In the genomic region with DNA sequence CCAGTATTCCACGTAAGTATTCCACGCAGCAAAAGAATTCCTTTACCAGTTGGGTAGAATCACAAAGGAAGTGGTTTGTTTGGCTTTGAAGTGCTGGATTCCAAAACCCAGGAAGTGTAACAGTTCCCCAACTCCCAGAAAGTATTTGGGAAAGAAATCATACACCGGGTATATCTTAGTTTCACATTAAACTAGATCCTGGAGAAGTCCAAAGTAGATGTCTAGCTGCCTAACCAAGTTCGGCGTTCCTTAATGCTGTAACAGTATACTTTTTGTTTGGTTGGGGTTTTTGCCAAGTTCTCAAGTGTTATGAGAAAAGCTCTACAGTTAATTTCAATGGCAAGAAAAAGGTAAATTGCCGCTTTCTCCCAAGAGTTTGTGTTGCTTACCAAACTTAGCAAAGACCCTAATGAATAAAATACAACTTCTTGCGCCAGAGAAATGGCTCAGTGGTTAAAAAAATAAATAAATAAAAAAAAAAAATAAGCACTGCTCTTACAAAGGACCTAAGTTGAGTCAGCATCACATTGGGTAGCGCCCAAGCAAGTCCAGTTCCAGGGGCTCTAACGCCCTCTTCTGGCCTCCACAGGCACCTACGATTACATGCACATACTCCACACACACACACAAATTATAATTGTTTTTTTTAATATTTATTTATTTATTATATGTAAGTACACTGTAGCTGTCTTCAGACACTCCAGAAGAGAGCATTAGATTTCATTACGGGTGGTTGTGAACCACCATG, we compare ENCODE assay signal across 8 mouse cellular contexts. TPM values are rescaled to one million over a fixed set of nuclear protein-coding genes. Genes with fewer than 3 reads are reported as not detected.
DNase-seq lines count a peak whose midpoint lies in the region; ATAC-seq and TF ChIP-seq lines count a peak whose summit lies in the region.

No protein-coding gene starts in this region.

- no peaks in the 10 kb centered on the region for H3K4me1 ChIP-seq in brown adipose tissue, adult 24 weeks (ENCODE audit: control insufficient read depth, insufficient read depth, insufficient read length, low read length)
- peaks cover 24% of the 10 kb centered on the region for H3K4me1 ChIP-seq in heart, embryonic 13.5 days
- peaks cover 12% of the 10 kb centered on the region for H3K4me1 ChIP-seq in midbrain, embryonic 12.5 days

- no peak for DNase-seq in left cerebral cortex, adult 2 months (ENCODE audit: extremely low spot score in 1 of 2, low spot score in 2 of 2)
- no peak for DNase-seq in left cerebral cortex, adult 18-20 months (ENCODE audit: low spot score in 2 of 2)
- DNase-seq in kidney, postnatal 4 days = peak; percentile 36 to 54
- DNase-seq in right cerebral cortex, adult 18-20 months = no peak
- DNase-seq in left cerebral cortex, postnatal 25 days (ENCODE audit: low spot score in 2 of 2) = no peak

- intact Hi-C loops in left cerebral cortex, adult 2 months (cut with DNase I) = loop anchor here (5.0 kb wide), 1 partner anchor 274 kb away; no protein-coding TSS in a partner anchor
- intact Hi-C loops in left cerebral cortex, postnatal 25 days (cut with DNase I) = no loop called here

- H3K4me2 ChIP-seq in heart, embryonic 13.5 days = peak overlapping the region; percentile 85
- H3K4me2 ChIP-seq in midbrain, embryonic 12.5 days (replicated peaks) = peak overlapping the region; percentile 73

- no peak for ATAC-seq in heart, embryonic 13.5 days (ENCODE audit: extremely low read depth, insufficient number of reproducible peaks, low FRiP score, low TSS enrichment)
- no peak for ATAC-seq in midbrain, embryonic 12.5 days (ENCODE audit: low FRiP score, low read depth)

- no peaks in the 10 kb centered on the region for H3K27me3 ChIP-seq in heart, embryonic 13.5 days (replicated peaks)
- no peaks in the 10 kb centered on the region for H3K27me3 ChIP-seq in midbrain, embryonic 12.5 days

- peak; percentile 38 for TF ChIP-seq CTCF in left cerebral cortex, adult 2 months (IDR thresholded peaks at IDR 0.05)

- WGBS in heart, embryonic 13.5 days = 41% methylated on average over 11 of the region's 11 CpGs
- 53% methylated on average over 11 of the region's 11 CpGs for WGBS in midbrain, embryonic 12.5 days

- peak overlapping the region; percentile 98 for H3K27ac ChIP-seq in left cerebral cortex, adult 2 months
- peak overlapping the region; percentile 80 for H3K27ac ChIP-seq in brown adipose tissue, adult 24 weeks (replicated peaks; ENCODE audit: low read depth, low read length)
- peak overlapping the region; percentile 99 for H3K27ac ChIP-seq in heart, embryonic 13.5 days (replicated peaks)
- H3K27ac ChIP-seq in midbrain, embryonic 12.5 days (replicated peaks) = peak overlapping the region; percentile 96

- no peaks in the 10 kb centered on the region for H3K9me3 ChIP-seq in heart, embryonic 13.5 days
- H3K9me3 ChIP-seq in midbrain, embryonic 12.5 days = no peaks in the 10 kb centered on the region

- peak overlapping the region; percentile 88 for H3K4me3 ChIP-seq in left cerebral cortex, adult 2 months
- H3K4me3 ChIP-seq in brown adipose tissue, adult 24 weeks (ENCODE audit: insufficient read depth, low read depth, low read length) = peak overlapping the region; percentile 77
- H3K4me3 ChIP-seq in heart, embryonic 13.5 days = peak overlapping the region; percentile 89
- H3K4me3 ChIP-seq in midbrain, embryonic 12.5 days = peak overlapping the region; percentile 96

- peak overlapping the region; percentile 97 for H3K9ac ChIP-seq in heart, embryonic 13.5 days
- no peak overlapping the region for H3K9ac ChIP-seq in midbrain, embryonic 12.5 days (replicated peaks)

- H3K36me3 ChIP-seq in heart, embryonic 13.5 days = peaks cover 28% of the 10 kb centered on the region
- H3K36me3 ChIP-seq in midbrain, embryonic 12.5 days = peaks cover 8% of the 10 kb centered on the region

RNA-seq across cellular contexts. Expression of a gene that starts 0.9 kb away (rescaled TPM):
- total RNA-seq in left cerebral cortex, adult 2 months (2021) = 10 to 100 TPM; 43.3 to 46.9 TPM
- total RNA-seq in left cerebral cortex, adult 18-20 months (2021) = 10 to 100 TPM; 40.7 to 41.0 TPM
- polyA plus RNA-seq in brown adipose tissue, adult 24 weeks (2012; ENCODE audit: insufficient read depth, insufficient read length, missing spikeins) = 81.4 and 105 TPM in 2 replicates
- 62.5 and 71.5 TPM in 2 replicates for polyA plus RNA-seq in heart, embryonic 13.5 days (2015; fragmentation: Nextera tagmentation; extraction: Ambion mirVana)
- polyA plus RNA-seq in midbrain, embryonic 12.5 days (2016; fragmentation: Nextera tagmentation; extraction: Ambion mirVana) = 71.1 and 72.1 TPM in 2 replicates
- total RNA-seq in left cerebral cortex, postnatal 25 days (2021) = 10 to 100 TPM; 43.1 to 49.7 TPM

RNA-seq across cellular contexts. Expression of a gene that starts 27.5 kb away (rescaled TPM):
- total RNA-seq in left cerebral cortex, adult 2 months (2021) = 10 to 100 TPM; 42.6 to 45.6 TPM
- total RNA-seq in left cerebral cortex, adult 18-20 months (2021) = 10 to 100 TPM; 51.2 to 51.7 TPM
- polyA plus RNA-seq in brown adipose tissue, adult 24 weeks (2012; ENCODE audit: insufficient read depth, insufficient read length, missing spikeins) = 86.6 and 132 TPM in 2 replicates
- 177 and 206 TPM in 2 replicates for polyA plus RNA-seq in heart, embryonic 13.5 days (2015; fragmentation: Nextera tagmentation; extraction: Ambion mirVana)
- 226 and 239 TPM in 2 replicates for polyA plus RNA-seq in midbrain, embryonic 12.5 days (2016; fragmentation: Nextera tagmentation; extraction: Ambion mirVana)
- 10 to 100 TPM; 43.9 to 50.5 TPM for total RNA-seq in left cerebral cortex, postnatal 25 days (2021)

RNA-seq across cellular contexts. Expression of a gene that starts 42.5 kb away (rescaled TPM):
- total RNA-seq in left cerebral cortex, adult 2 months (2021) = 10 to 100 TPM; 53.4 to 55.1 TPM
- total RNA-seq in left cerebral cortex, adult 18-20 months (2021) = 10 to 100 TPM; 51.1 to 55.4 TPM
- 14.8 and 18.7 TPM in 2 replicates for polyA plus RNA-seq in brown adipose tissue, adult 24 weeks (2012; ENCODE audit: insufficient read depth, insufficient read length, missing spikeins)
- polyA plus RNA-seq in heart, embryonic 13.5 days (2015; fragmentation: Nextera tagmentation; extraction: Ambion mirVana) = 7.3 and 8.5 TPM in 2 replicates
- polyA plus RNA-seq in midbrain, embryonic 12.5 days (2016; fragmentation: Nextera tagmentation; extraction: Ambion mirVana) = 41.1 and 46.8 TPM in 2 replicates
- 10 to 100 TPM; 55.0 to 59.4 TPM for total RNA-seq in left cerebral cortex, postnatal 25 days (2021)

Comparison
In these comparisons a context has a peak if more than half of its experiments do, and no peak if none do; other contexts are left out.
1. DNase-seq: peak in kidney, postnatal 4 days (2 of 2); none in left cerebral cortex, adult 2 months (0 of 2), left cerebral cortex, adult 18-20 months (0 of 2), right cerebral cortex, adult 18-20 months (single experiment) and left cerebral cortex, postnatal 25 days (0 of 2).
2. Peak in every context shown above with its lines, with median percentiles within 50 percentile points of each other: H3K27ac ChIP-seq and H3K4me3 ChIP-seq.